Mouse (Mus musculus): Measurements from ENCODE around the gene Trmt44. TPM values are rescaled to one million over a fixed set of nuclear protein-coding genes. Genes with fewer than 3 reads are reported as not detected.

Gene Trmt44
- polyA plus RNA-seq, 1 experiment from 2014 or later: 9.4 TPM

Other genes starting within 250 kb of the Trmt44 start
- not detected in 2 replicates for gene Hmx1, start 186.0 kb downstream of the Trmt44 start, polyA plus RNA-seq (2015; fragmentation: Nextera tagmentation; extraction: Ambion mirVana)
- gene Cpz, start 49.4 kb downstream of the Trmt44 start, polyA plus RNA-seq (2015; fragmentation: Nextera tagmentation; extraction: Ambion mirVana): 13.6 and 14.0 TPM in 2 replicates
- gene Acox3, start 8.0 kb upstream of the Trmt44 start, polyA plus RNA-seq (2015; fragmentation: Nextera tagmentation; extraction: Ambion mirVana): 16.1 and 23.2 TPM in 2 replicates
- gene Htra3, start 104.7 kb upstream of the Trmt44 start, polyA plus RNA-seq (2015; fragmentation: Nextera tagmentation; extraction: Ambion mirVana): 53.5 and 58.1 TPM in 2 replicates
- gene Sh3tc1, start 164.9 kb upstream of the Trmt44 start, polyA plus RNA-seq (2015; fragmentation: Nextera tagmentation; extraction: Ambion mirVana): 18.4 and 20.5 TPM in 2 replicates
- gene Ablim2, start 182.8 kb upstream of the Trmt44 start, polyA plus RNA-seq (2015; fragmentation: Nextera tagmentation; extraction: Ambion mirVana): 5.4 and 5.7 TPM in 2 replicates